Mouse (Mus musculus): ENCODE measurements around the gene Hnrnph1.

DNA sequence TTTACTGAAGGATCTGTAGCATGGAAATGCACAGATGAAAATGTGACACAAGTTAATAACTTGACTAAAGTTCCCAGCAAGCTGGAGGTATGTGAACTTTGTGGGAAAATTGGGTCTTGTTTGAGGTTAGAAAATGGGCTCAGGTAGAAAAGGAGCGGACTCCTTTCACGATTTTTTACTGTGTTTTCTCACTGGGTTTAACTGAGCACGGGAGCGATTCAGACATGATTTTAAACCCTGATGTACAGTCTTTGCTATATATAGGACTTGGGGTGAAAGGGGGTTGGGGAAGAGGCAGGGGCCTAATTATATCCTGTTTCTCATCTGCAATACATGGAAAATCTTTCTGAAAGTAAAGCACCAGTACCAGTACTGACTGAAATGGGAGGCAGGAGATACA is 10.9 kb downstream of the Hnrnph1 start:
- TF ChIP-seq GATA1 (IDR thresholded peaks at IDR 0.05; ENCODE audit: borderline replicate concordance, low read length) (no peak), FLI1 (IDR thresholded peaks at IDR 0.05; ENCODE audit: low read length) (no peak)
